Mouse (Mus musculus) macrophage (primary cell): ENCODE measurements at regions not wholly inside any gene's neighbourhood (a gene's known extent, or its start where the extent isn't known, plus 50 kb on each side); places are given as distances from the start of the nearest gene placed in this dataset.

ENCODE experiments used
- H3K27ac ChIP-seq: fragments of 350-480 bp; formaldehyde crosslinking; 2 replicates; pipeline ENCODE4 v1.9.0; 2021
- H3K36me3 ChIP-seq: fragments of 350-480 bp; formaldehyde crosslinking; 2 replicates; pipeline ENCODE4 v1.9.0; 2021; ENCODE audit errors: inconsistent target
- H3K4me3 ChIP-seq: fragments of 350-480 bp; formaldehyde crosslinking; 2 replicates; pipeline ENCODE4 v1.9.0; 2021; ENCODE audit errors: inconsistent target
- H3K79me2 ChIP-seq: fragments of 350-480 bp; formaldehyde crosslinking; 2 replicates; pipeline ENCODE4 v1.9.0; 2021; ENCODE audit errors: inconsistent target
- WGBS: methylation state at CpG from one replicate; pipeline ENCODE4 v1.1.7; 2026; ENCODE audit warnings: inconsistent platforms; ENCODE audit not compliant: missing documents; 5-methylcytosine and 5-hydroxymethylcytosine counted together

DNA sequence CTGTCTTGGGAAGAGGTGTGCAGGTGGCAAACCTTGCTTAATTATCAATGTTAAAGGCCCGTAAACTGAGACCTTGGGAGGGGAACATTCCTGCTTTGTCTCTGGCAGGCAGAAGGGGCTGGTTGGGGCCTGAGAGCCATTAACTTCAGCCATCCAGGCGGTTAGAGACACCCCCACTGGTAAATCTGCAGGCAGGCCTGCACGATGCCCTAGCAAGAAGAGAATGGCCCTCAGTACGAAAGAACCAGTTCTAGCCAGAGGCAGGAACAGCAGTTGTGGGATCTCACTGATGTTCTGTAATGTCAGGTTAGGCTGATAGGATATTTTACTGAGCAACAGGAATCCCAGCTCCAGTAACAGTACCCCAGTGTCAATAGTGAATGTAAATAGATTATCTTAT, 70.5 kb downstream of the Apip start:
- Histone ChIP-seq H3K36me3 (no peaks in the 10 kb centered on the region), H3K79me2 (no peaks in the 10 kb centered on the region), H3K4me3 (no peak overlapping the region), H3K27ac (no peak overlapping the region)
- 93% methylated on average over 4 of the region's 4 CpGs for whole genome bisulfite sequencing

DNA sequence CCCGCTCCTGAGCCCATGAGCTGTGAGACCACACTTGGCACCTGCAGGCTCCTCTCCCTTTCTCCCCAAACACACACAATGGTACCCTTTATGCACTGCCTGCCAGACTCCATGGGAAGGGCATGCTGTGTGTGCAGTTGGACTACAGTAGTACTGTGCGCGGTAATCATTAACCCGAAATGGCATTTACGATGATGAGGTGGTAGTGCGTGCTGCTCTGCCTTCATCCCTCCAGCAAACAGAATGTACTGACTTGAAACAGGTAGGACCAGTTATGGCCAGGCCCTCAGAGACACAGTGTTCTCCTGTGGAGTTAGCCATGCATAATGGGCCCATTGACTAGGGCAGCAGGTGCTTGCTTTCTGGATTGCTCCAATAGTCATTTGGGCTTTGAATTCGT, 70.9 kb downstream of the Apip start:
- no peaks in the 10 kb centered on the region for H3K36me3 ChIP-seq
- no peaks in the 10 kb centered on the region for H3K79me2 ChIP-seq
- WGBS = 93% methylated on average over 7 of the region's 7 CpGs
- no peak overlapping the region for H3K4me3 ChIP-seq
- no peak overlapping the region for H3K27ac ChIP-seq

DNA sequence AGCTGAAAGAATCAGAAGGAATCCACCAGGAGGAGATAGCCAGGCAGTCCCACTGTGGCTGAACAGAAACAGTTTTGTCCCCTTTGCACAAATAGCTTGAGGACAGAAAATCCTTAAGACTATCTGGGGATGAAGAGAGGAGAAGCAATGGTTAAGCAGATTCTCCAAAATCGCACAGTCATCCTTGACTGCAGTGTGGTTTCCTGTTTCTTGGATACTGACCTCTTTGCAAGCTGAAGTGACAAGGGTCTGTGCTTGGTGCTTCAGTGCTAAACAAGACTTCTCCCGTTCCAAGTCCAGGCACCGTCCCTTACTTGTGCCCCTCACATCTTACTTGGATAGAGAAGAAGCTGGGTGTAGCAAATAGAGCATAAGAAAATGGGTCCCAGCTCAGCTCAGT, 71.6 kb downstream of the Apip start:
- Histone ChIP-seq H3K4me3 (no peak overlapping the region), H3K27ac (peak overlapping the region; percentile 53), H3K79me2 (no peaks in the 10 kb centered on the region), H3K36me3 (no peaks in the 10 kb centered on the region)
- WGBS = 5% methylated on average over 3 of the region's 3 CpGs

DNA sequence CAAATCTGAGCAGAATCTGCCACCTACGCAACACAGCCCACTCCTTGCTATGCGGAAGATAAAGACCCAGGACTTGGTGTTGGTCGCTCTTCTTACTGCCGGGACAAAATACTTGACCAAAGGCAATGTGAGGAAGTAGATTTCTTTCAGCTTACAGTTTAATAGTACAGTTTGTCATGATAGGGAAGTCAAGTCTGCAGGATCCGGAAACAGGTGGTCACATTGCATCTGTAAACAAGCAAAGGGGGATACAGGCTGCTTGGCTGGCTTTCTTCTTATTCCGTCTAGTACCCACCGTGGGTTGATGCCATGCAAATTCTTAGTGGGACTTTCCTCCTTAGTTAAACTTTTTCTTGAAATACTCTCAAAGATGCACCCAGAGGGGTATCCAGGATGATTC, 72.7 kb downstream of the Apip start:
- Histone ChIP-seq H3K27ac (peak overlapping the region; percentile 53), H3K4me3 (no peak overlapping the region), H3K36me3 (no peaks in the 10 kb centered on the region), H3K79me2 (no peaks in the 10 kb centered on the region)
- 1% methylated on average over 7 of the region's 7 CpGs for WGBS

DNA sequence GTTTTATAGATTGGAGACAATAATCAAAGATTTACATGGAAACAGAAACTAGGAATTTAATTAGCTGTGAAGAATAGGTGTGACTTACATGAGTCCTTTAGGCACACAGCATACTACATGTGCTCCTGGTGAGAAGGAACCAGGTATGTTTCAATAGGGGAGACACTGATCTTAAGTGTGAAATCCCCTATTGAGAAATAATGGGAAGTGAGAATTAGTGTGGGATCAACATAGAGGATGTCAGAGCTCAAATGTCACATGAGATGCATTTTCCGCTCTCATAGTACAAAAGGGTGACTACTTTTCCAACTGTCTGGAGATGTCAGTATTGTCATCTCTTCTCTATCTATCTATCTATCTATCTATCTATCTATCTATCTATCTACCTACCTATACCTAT, 79.8 kb downstream of the Apip start:
- 50% methylated on average over 1 of the region's 1 CpGs for WGBS
- H3K36me3 ChIP-seq = no peaks in the 10 kb centered on the region
- H3K4me3 ChIP-seq = no peak overlapping the region
- no peaks in the 10 kb centered on the region for H3K79me2 ChIP-seq
- H3K27ac ChIP-seq = no peak overlapping the region

DNA sequence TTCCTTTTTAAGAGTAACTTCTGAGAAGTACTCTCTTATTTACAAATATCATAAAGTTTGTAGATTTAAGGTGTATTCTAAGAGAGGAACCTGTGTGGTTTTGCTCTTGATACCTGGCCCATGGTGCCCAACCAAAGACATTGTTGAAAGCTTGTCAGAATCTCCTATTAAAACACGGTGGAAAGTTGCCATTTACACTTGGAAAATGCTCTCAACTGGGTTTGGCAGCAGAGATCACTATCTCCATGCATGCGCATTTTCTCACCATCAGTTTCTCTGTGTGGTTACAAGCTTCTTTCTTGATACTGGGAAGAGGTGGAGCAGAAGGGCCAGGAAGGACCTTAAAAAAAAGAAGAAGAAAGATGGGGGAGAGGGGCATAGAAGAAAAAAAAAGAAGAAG, 94.3 kb downstream of the Apip start:
- 60% methylated on average over 2 of the region's 2 CpGs for WGBS
- Histone ChIP-seq H3K79me2 (no peaks in the 10 kb centered on the region), H3K4me3 (no peak overlapping the region), H3K36me3 (no peaks in the 10 kb centered on the region), H3K27ac (no peak overlapping the region)

DNA sequence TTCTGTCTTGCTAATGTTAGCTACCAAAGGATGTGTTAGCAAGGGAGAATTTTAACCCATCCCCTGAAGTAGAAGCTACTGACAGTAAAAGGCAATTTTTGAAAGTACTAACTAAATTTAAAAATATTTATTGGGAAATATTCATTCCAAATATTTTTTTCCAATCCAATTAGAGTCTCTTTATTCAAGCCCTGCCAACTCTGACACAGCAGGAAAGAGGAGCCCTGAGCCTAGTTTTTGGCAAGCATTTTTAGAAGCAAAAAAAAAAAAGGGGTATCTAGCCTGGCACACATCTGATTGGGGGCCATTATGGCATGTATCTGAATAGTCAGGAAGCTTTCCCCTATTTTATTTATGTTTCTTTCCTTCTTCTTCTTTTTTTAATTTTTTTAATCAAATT, 94.8 kb downstream of the Apip start:
- no peak overlapping the region for H3K4me3 ChIP-seq
- H3K36me3 ChIP-seq = no peaks in the 10 kb centered on the region
- no peaks in the 10 kb centered on the region for H3K79me2 ChIP-seq
- no peak overlapping the region for H3K27ac ChIP-seq

DNA sequence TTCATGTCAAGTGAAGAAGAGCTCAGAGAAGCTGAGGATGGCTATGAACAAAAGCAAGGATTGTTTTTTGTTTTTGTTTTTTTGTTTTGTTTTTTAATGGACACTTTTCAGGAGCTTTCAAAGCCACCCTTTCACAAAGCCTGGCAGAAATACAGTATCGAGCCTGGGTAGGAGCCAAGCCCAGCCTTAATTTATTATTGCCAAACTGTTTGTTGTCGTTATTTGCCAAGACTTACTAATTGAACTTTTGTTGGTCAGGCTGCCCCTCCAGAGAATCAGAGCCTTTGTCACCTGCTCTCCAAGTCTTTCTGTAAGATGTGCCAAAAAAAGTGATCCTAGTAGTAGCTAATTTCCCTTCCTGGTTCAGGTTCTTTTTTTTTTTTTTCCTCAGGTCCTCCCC, 103.9 kb downstream of the Apip start:
- Histone ChIP-seq H3K27ac (no peak overlapping the region), H3K4me3 (no peak overlapping the region), H3K79me2 (no peaks in the 10 kb centered on the region), H3K36me3 (no peaks in the 10 kb centered on the region)
- WGBS = 95% methylated on average over 2 of the region's 2 CpGs

DNA sequence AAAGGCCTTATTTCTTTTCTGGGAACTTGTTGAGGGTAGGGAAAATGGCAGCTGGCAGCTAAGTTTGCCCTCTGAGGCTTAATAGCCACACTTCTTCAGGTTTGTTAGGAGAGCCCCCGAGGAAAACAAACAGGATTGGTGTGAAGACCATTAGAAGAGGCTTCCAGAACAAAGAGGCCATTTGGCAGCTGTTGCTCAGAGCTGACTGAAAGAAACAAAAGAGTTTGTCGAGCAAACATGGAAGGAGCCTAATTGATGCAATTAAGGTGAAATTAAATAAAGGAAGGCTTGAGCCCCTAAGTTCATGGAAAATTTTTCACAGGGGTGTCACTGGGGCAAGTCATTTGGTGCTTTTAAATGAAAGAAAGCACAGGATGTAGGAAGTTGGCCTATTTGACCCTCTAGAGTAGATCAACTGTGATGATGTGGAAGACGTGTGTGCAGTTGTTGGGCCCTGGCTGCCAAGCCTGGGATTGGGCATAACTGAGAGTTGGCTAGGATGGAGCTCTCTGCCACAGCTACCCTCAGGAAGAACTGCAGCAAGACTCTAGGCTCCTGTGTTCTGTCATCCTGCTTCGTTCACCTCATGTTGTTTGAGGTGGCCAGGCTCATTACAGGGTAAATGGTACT, 106.9 kb downstream of the Apip start:
- H3K79me2 ChIP-seq = no peaks in the 10 kb centered on the region
- 73% methylated on average over 4 of the region's 4 CpGs for WGBS
- no peak overlapping the region for H3K27ac ChIP-seq
- no peaks in the 10 kb centered on the region for H3K36me3 ChIP-seq
- H3K4me3 ChIP-seq = no peak overlapping the region

DNA sequence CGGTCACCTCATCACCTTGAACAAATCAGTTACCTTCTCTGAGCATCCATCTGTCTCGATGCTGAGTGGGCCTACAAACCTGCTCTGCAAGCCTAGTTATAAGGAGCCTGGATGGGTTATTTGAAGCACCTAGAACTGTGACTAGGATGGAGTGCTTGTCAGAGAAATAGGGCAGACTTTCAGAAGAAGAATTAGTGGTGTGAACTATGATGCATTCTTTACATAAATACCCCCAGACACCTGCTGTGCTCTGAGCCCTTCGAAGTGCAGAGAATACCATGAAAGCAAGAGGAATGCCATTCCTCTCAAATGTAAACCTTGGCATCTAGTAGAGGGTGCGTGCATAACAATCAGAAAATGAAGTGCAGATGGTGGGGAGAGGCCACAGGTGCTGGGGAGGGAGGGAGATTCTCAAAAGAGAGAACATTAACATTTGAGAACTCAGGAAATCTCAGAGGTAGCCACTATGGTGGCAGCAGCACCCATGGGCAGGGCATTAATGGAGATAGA, 113.3 kb downstream of the Apip start:
- Histone ChIP-seq H3K27ac (no peak overlapping the region), H3K36me3 (no peaks in the 10 kb centered on the region), H3K79me2 (no peaks in the 10 kb centered on the region), H3K4me3 (no peak overlapping the region)
- WGBS = 98% methylated on average over 4 of the region's 4 CpGs

DNA sequence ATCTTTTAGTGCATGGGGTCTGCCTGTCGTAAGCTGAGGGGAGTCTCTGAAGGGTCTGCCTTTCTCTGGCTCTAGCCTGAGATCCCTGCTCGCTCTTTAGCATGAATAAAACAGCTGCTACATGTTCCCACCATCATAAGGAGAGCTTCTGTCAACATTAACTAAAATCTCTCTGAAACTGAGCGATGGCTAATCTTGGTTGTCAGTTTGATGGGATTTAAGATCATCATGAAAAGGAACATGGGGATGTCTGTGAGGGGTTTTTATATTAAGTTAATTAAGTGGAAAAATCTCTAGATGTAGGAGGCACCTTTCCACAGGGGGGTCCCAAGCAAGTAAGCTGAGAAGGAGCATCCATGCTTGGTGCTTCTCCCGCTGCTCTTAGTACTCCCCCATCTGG, 110.5 kb downstream of the Ehf start:
- H3K79me2 ChIP-seq = no peaks in the 10 kb centered on the region
- WGBS = 93% methylated on average over 4 of the region's 4 CpGs
- no peaks in the 10 kb centered on the region for H3K36me3 ChIP-seq
- no peak overlapping the region for H3K4me3 ChIP-seq
- H3K27ac ChIP-seq = no peak overlapping the region

DNA sequence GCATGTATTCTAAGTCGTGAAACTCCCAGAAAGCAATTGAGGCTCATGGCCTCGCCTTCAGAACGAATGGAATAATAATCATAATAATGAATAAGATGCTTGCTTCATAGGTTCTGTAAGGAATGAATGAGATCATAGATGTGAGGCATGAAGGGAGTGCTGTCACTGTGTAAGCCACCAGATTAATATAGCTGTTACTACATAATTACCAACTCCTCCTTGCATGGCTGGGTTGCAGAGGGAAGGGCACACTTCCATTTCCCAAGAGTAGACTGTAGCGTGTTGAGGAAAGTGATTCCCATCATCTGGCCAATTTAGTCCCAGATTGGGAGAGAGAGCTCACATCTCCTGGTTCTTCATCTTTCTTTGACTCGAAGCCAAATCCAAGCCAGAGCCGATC, 102.8 kb downstream of the Ehf start:
- 90% methylated on average over 6 of the region's 6 CpGs for WGBS
- H3K4me3 ChIP-seq = no peak overlapping the region
- no peaks in the 10 kb centered on the region for H3K36me3 ChIP-seq
- H3K79me2 ChIP-seq = no peaks in the 10 kb centered on the region
- no peak overlapping the region for H3K27ac ChIP-seq

DNA sequence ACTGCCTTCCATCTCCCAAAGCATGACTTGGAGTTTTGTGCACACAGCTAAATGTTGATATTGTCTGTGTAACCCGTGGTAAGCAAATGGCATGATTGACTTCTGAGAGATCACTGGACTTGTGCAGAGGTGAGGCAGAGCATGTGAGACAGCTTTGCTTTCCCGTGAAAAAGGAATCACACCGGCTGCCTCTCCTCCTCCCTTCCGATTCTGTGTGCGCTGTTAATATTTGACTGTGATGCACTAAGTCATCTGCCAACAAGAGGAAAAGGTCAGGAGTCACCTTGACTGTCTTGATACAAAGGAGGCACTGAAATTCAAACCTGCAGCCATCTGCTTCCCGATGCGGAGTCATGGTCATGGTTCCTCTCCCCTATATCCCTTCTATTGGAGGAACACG, 98.0 kb downstream of the Ehf start:
- 96% methylated on average over 8 of the region's 8 CpGs for WGBS
- no peak overlapping the region for H3K27ac ChIP-seq

DNA sequence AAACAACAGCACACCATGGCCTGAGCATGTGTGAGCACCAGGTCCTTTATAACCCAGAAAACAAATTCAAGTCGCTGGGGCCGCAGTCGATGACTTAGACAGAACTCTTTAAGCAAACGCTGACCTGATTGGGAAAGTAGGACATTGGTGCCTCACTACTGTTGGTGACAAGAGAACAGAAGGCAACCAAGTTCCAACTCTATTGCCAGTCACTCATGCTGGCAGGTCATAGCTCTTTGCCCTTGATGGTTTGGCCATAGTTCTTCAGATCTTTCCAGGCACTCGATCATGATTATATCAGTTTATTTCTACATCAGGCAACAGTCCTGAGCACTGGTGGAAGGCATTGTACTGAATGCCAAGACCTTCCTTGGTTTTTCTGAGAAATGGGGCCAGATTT, 94.7 kb downstream of the Ehf start:
- H3K27ac ChIP-seq = no peak overlapping the region
- no peaks in the 10 kb centered on the region for H3K36me3 ChIP-seq
- 95% methylated on average over 5 of the region's 5 CpGs for WGBS
- no peaks in the 10 kb centered on the region for H3K79me2 ChIP-seq
- no peak overlapping the region for H3K4me3 ChIP-seq

More for the DNA sequence above, 98.0 kb downstream of the Ehf start:
- Histone ChIP-seq H3K36me3 (no peaks in the 10 kb centered on the region), H3K4me3 (no peak overlapping the region), H3K79me2 (no peaks in the 10 kb centered on the region)

DNA sequence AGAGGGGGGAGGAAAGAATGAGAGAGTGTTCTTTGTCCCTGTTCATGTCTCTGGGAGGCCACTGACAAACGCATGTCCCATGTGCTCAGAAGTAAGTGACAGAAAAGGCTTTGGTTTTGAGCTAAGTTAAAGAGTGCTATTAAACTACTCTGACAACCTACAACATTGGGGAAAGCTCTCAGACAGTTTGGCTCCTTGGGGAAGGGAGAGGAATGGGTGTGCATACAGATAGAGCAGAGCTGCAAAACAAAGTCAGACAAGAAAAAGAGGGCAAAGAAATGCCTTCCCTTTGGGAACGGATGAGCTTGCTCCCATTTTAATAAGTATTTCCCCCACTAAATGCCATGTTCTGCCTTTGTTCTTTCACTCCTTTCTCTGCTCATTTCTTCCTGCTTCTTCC, 94.0 kb downstream of the Ehf start:
- WGBS = 75% methylated on average over 2 of the region's 2 CpGs
- no peaks in the 10 kb centered on the region for H3K79me2 ChIP-seq
- no peaks in the 10 kb centered on the region for H3K36me3 ChIP-seq
- H3K4me3 ChIP-seq = no peak overlapping the region
- no peak overlapping the region for H3K27ac ChIP-seq

DNA sequence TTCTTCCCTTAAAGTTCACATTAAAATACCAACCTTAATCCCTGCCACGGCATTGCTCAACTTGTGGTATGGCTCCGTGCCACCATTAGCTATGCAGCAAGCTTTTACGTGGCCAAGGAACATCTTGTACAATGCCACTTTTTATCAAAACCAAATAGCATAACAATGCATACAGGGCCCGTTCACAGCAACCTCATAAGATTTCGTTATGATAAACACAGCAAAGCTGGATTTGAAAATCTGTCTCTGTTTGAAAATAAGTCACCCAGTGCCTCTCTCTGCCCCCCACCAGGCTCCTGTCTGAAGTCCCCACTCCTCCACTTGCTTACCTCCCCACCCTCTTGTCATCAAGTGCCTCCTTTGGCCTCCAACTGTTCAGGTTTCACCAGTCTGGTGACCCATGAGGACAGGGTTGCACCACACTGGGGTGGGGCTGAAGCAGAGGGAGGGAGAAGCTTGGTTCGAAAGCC, 93.5 kb downstream of the Ehf start:
- no peak overlapping the region for H3K27ac ChIP-seq
- no peaks in the 10 kb centered on the region for H3K36me3 ChIP-seq
- H3K79me2 ChIP-seq = no peaks in the 10 kb centered on the region
- 52% methylated on average over 6 of the region's 6 CpGs for WGBS
- no peak overlapping the region for H3K4me3 ChIP-seq
